Mouse (Mus musculus) stomach, postnatal 0 days (tissue): ENCODE measurements around the gene Tor1aip1. TPM values are rescaled to one million over a fixed set of nuclear protein-coding genes. Genes with fewer than 3 reads are reported as not detected.

Source experiments
- ATAC-seq: fragments of 200-750 bp; cut with Nextera tagmentation; 2 replicates; pipeline ENCODE4 v1.8.0; 2017; ENCODE audit not compliant: low FRiP score, low TSS enrichment
- DNase-seq: peaks from one replicate; pipeline ENCODE4 v3.0.0-alpha.2; 2016; ENCODE audit warnings: low spot score
- H3K27ac ChIP-seq: fragments of 300-500 bp; sonication (generic); replicated peaks from 2 replicates; pipeline ENCODE4 v1.5.1; 2014; ENCODE audit warnings: mild to moderate bottlenecking, control low read depth
- H3K27me3 ChIP-seq: fragments of 300-500 bp; sonication (generic); 2 replicates; pipeline ENCODE4 v1.6.1; 2014; ENCODE audit warnings: low read length; ENCODE audit not compliant: control insufficient read depth, insufficient read depth
- H3K36me3 ChIP-seq: fragments of 300-500 bp; sonication (generic); 2 replicates; pipeline ENCODE4 v1.6.1; 2014; ENCODE audit warnings: low read length, mixed read lengths; ENCODE audit not compliant: control insufficient read depth, insufficient read depth
- H3K4me1 ChIP-seq: fragments of 300-500 bp; sonication (generic); replicated peaks from 2 replicates; pipeline ENCODE4 v1.6.1; 2014; ENCODE audit warnings: antibody characterized with exemption; ENCODE audit not compliant: control insufficient read depth, insufficient read depth
- H3K4me2 ChIP-seq: fragments of 300-500 bp; sonication (generic); replicated peaks from 2 replicates; pipeline ENCODE4 v1.6.1; 2014; ENCODE audit warnings: low read depth, mild to moderate bottlenecking, control low read depth, moderate library complexity
- H3K4me3 ChIP-seq: fragments of 300-500 bp; sonication (generic); 2 replicates; pipeline ENCODE4 v1.5.1; 2014; ENCODE audit warnings: low read depth, low read length, control low read depth
- H3K9ac ChIP-seq: fragments of 300-500 bp; sonication (generic); 2 replicates; pipeline ENCODE4 v1.6.1; 2014; ENCODE audit warnings: mild to moderate bottlenecking, low read length, control low read depth, mixed read lengths
- H3K9me3 ChIP-seq: fragments of 300-500 bp; sonication (generic); 2 replicates; pipeline ENCODE4 v1.6.1; 2016; ENCODE audit warnings: low read length; ENCODE audit not compliant: control insufficient read depth
- CTCF ChIP-seq: IDR thresholded peaks from 2 replicates; pipeline ENCODE4 v1.5.1; 2016; ENCODE audit warnings: antibody characterized with exemption, low read depth, mild to moderate bottlenecking, moderate library complexity
- EP300 ChIP-seq: optimal IDR thresholded peaks from 2 replicates; pipeline ENCODE3; 2016; ENCODE audit warnings: antibody characterized with exemption
- WGBS: fragments of 180-500 bp; shearing (Covaris S2); extraction: QIAGEN DNeasy Blood & Tissue Kit; methylation state at CpG from one replicate; pipeline ENCODE4 v1.1.7; 2014; 5-methylcytosine and 5-hydroxymethylcytosine counted together
- polyA plus RNA-seq: library from polyadenylated mRNA; unstranded; fragments of >200 nt; fragmentation: Nextera tagmentation; extraction: Ambion mirVana; gene quantifications from 2 replicates; pipeline ENCODE4 v1.2.1, GENCODE M21; 2015

Gene Tor1aip1
- polyA plus RNA-seq, 1 experiment from 2014 or later: 38.6 TPM

DNA sequence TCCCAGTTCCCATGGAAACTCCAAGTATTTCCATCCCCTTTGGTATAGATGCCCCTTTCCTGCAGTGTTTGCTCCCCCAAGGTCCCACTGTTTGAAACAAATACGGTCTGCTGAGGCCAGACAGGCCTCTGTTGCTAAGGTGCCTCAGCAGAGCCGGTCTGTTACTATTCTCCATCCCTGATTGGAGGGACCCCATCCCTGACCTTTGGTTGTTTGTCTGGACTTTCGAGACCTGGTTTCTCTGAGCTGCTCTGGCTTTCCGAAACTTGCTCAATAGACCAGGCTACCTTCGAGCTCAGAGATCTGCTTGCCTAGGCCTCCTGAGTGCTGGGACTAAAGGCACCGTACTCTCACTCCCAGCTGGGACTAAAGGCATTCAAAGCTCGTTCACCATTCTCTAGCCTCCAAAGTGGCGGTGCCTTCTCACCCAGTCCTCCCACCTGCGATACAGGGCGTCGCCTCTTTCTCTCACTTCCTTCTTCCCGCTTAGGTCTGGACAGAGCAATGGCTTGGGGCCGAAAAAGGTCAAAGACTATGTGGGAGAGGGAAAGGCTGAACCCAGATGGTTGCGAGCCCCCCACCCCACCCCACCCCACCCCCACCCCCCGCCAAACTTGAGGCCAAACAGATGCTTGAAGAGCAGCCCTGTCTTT is 37.0 kb upstream of the Tor1aip1 start:
- no peaks in the 10 kb centered on the region for H3K4me1 ChIP-seq
- no peak overlapping the region for H3K4me2 ChIP-seq
- no peak overlapping the region for H3K4me3 ChIP-seq
- H3K27me3 ChIP-seq: no peaks in the 10 kb centered on the region
- peak overlapping the region; percentile 56; the same call in 1 of the 2 replicates for H3K27ac ChIP-seq
- ATAC-seq: peak; percentile 76
- TF ChIP-seq CTCF: no peak
- no peak for TF ChIP-seq EP300
- H3K9me3 ChIP-seq: no peaks in the 10 kb centered on the region
- 57% methylated on average over 15 of the region's 15 CpGs for WGBS
- DNase-seq: peak; percentile 60
- no peak overlapping the region for H3K9ac ChIP-seq
- no peaks in the 10 kb centered on the region for H3K36me3 ChIP-seq

DNA sequence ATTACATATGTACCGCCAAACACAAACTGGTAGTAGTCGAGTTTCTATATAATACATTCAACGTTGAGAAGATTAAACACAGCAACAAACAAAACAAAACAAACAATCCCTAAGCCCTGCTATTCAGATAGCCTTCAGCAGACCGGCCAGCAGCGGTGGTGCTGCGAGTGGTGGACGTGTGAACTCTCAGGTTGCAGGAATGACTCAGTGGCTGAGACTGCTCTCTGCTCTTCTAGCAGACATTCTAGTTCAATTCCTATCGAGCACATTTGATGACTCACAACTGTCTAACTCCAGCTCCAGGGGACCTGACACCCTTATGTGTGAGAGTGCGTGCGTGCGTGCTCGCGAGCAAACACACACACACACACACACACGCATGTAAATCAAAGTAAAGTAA is 33.8 kb upstream of the Tor1aip1 start:
- peak; percentile 44 for DNase-seq
- no peak overlapping the region for H3K27ac ChIP-seq
- no peaks in the 10 kb centered on the region for H3K27me3 ChIP-seq
- no peak overlapping the region for H3K9ac ChIP-seq
- no peak for TF ChIP-seq EP300
- no peak for TF ChIP-seq CTCF
- no peak overlapping the region for H3K4me3 ChIP-seq
- WGBS: 56% methylated on average over 14 of the region's 14 CpGs
- H3K9me3 ChIP-seq: no peaks in the 10 kb centered on the region
- peaks cover 3% of the 10 kb centered on the region for H3K36me3 ChIP-seq
- H3K4me2 ChIP-seq: no peak overlapping the region
- peak; percentile 78 for ATAC-seq
- H3K4me1 ChIP-seq: no peaks in the 10 kb centered on the region

GRCm38 (mm10) chr1:156066133-156066532 is 29.9 kb upstream of the Tor1aip1 start:
- Histone ChIP-seq H3K9ac (no peak overlapping the region), H3K36me3 (peaks cover 20% of the 10 kb centered on the region), H3K27me3 (no peaks in the 10 kb centered on the region), H3K4me1 (no peaks in the 10 kb centered on the region), H3K4me2 (no peak overlapping the region), H3K27ac (no peak overlapping the region), H3K4me3 (no peak overlapping the region), H3K9me3 (no peaks in the 10 kb centered on the region)
- 55% methylated on average over 3 of the region's 3 CpGs for WGBS
- ATAC-seq (no peak), DNase-seq (no peak)
- TF ChIP-seq EP300 (no peak), CTCF (no peak)

GRCm38 (mm10) chr1:156062193-156062592 is 25.9 kb upstream of the Tor1aip1 start:
- TF ChIP-seq CTCF: no peak
- no peak for TF ChIP-seq EP300
- Histone ChIP-seq H3K27me3 (no peaks in the 10 kb centered on the region), H3K4me2 (no peak overlapping the region), H3K9me3 (no peaks in the 10 kb centered on the region), H3K9ac (no peak overlapping the region), H3K4me3 (no peak overlapping the region), H3K27ac (no peak overlapping the region), H3K4me1 (no peaks in the 10 kb centered on the region), H3K36me3 (peaks cover 20% of the 10 kb centered on the region)
- ATAC-seq (no peak), DNase-seq (no peak)
- WGBS: 69% methylated on average over 4 of the region's 4 CpGs

DNA sequence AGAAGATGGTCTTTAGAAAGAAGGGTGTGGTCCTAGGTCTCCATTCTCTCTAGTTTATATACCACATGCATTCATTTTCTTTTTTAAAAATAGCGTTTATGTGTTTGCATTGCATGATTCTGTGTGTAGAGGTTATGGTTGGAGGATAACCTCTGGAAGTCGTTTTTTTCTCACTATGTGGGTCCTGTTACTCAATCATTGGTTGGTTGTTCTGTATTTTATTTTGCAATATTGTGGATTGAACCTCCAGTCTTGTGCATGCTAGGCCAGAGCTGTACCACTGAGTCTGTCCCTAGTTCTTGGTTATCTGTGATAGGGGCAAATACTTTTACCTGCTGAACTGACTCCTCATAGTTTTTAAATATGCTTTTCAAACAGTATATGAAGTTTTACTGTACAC is 21.9 kb upstream of the Tor1aip1 start:
- Histone ChIP-seq H3K27ac (no peak overlapping the region), H3K9ac (no peak overlapping the region), H3K4me2 (no peak overlapping the region), H3K4me3 (no peak overlapping the region), H3K27me3 (no peaks in the 10 kb centered on the region), H3K9me3 (no peaks in the 10 kb centered on the region), H3K36me3 (peaks cover 15% of the 10 kb centered on the region), H3K4me1 (no peaks in the 10 kb centered on the region)
- ATAC-seq (no peak), DNase-seq (no peak)
- TF ChIP-seq EP300 (no peak), CTCF (no peak)
- WGBS: 63% methylated on average over 2 of the region's 2 CpGs

DNA sequence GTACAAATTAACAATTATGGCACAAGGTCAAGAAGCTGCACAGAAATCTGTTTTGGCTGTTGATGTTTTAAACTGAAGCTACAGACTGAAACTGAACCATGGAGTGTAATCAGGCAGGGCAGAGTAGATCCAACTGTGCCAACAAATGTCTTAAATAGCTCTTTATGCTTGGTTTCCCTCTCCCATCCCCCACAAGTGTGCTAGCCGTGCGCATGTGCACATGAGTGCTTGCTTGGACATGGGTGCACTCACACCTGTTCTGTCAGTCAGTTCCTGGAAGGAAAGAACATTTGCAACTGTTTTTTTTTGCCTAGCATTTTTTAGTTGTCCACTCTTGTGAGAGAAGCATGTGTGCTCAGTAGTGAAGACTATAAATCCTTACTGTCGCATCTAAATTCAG is 10.4 kb upstream of the Tor1aip1 start:
- TF ChIP-seq CTCF: no peak
- TF ChIP-seq EP300: no peak
- no peak overlapping the region for H3K4me3 ChIP-seq
- no peak overlapping the region for H3K27ac ChIP-seq
- no peak for DNase-seq
- 79% methylated on average over 3 of the region's 3 CpGs for WGBS
- no peaks in the 10 kb centered on the region for H3K27me3 ChIP-seq
- peaks cover 7% of the 10 kb centered on the region for H3K36me3 ChIP-seq
- no peak overlapping the region for H3K9ac ChIP-seq
- ATAC-seq: no peak
- H3K4me1 ChIP-seq: no peaks in the 10 kb centered on the region; the same call in 1 of the 2 replicates
- H3K4me2 ChIP-seq: no peak overlapping the region
- no peaks in the 10 kb centered on the region for H3K9me3 ChIP-seq
